Mouse (Mus musculus) neural tube, embryonic 11.5 days (tissue): Measurements from ENCODE around the gene Rnh1. TPM values are rescaled to one million over a fixed set of nuclear protein-coding genes. Genes with fewer than 3 reads are reported as not detected.

Experiments used
- ATAC-seq: fragments of 200-750 bp; cut with Nextera tagmentation; 2 replicates; pipeline ENCODE4 v1.8.0; 2017; ENCODE audit warnings: moderate number of reproducible peaks, mild to moderate bottlenecking, moderate TSS enrichment, moderate library complexity; ENCODE audit not compliant: insufficient read depth, low FRiP score, low TSS enrichment
- DNase-seq: peaks from one replicate; pipeline ENCODE4 v3.0.0-alpha.2; 2015; ENCODE audit warnings: low spot score
- H3K27ac ChIP-seq: fragments of 300-500 bp; sonication (generic); 2 replicates; pipeline ENCODE4 v1.5.1; 2014; ENCODE audit warnings: low read depth, mild to moderate bottlenecking, low read length
- H3K27me3 ChIP-seq: fragments of 300-500 bp; sonication (generic); 2 replicates; pipeline ENCODE4 v1.6.1; 2014; ENCODE audit warnings: mild to moderate bottlenecking, low read length, mixed read lengths; ENCODE audit not compliant: control insufficient read depth, insufficient read depth
- H3K36me3 ChIP-seq: fragments of 300-500 bp; sonication (generic); 2 replicates; pipeline ENCODE4 v1.6.1; 2014; ENCODE audit warnings: mild to moderate bottlenecking, low read length, moderate library complexity, mixed read lengths; ENCODE audit not compliant: control insufficient read depth, insufficient read depth
- H3K4me1 ChIP-seq: fragments of 300-500 bp; sonication (generic); 2 replicates; pipeline ENCODE4 v1.6.1; 2014; ENCODE audit warnings: low read length, mixed read lengths; ENCODE audit not compliant: control insufficient read depth, insufficient read depth
- H3K4me2 ChIP-seq: fragments of 300-500 bp; sonication (generic); 2 replicates; pipeline ENCODE4 v1.6.1; 2014; ENCODE audit warnings: low read depth, mild to moderate bottlenecking, moderate library complexity
- H3K4me3 ChIP-seq: fragments of 300-500 bp; sonication (generic); 2 replicates; pipeline ENCODE4 v1.5.1; 2014; ENCODE audit warnings: low read depth, low read length
- H3K9ac ChIP-seq: fragments of 300-500 bp; sonication (generic); 2 replicates; pipeline ENCODE4 v1.6.1; 2014; ENCODE audit warnings: mild to moderate bottlenecking, low read length
- H3K9me3 ChIP-seq: fragments of 300-500 bp; sonication (generic); 2 replicates; pipeline ENCODE4 v1.6.1; 2016; ENCODE audit warnings: low read length; ENCODE audit not compliant: control insufficient read depth
- WGBS: fragments of 180-500 bp; shearing (Covaris S2); extraction: QIAGEN DNeasy Blood & Tissue Kit; methylation state at CpG from one replicate; pipeline ENCODE4 v1.1.7; 2014; 5-methylcytosine and 5-hydroxymethylcytosine counted together
- polyA plus RNA-seq: library from polyadenylated mRNA; unstranded; fragments of >200 nt; fragmentation: Nextera tagmentation; extraction: Ambion mirVana; gene quantifications from 2 replicates; pipeline ENCODE4 v1.2.1, GENCODE M21; 2014

Rnh1 gene
- polyA plus RNA-seq, 1 experiment from 2014 or later = 69.7 TPM

DNA sequence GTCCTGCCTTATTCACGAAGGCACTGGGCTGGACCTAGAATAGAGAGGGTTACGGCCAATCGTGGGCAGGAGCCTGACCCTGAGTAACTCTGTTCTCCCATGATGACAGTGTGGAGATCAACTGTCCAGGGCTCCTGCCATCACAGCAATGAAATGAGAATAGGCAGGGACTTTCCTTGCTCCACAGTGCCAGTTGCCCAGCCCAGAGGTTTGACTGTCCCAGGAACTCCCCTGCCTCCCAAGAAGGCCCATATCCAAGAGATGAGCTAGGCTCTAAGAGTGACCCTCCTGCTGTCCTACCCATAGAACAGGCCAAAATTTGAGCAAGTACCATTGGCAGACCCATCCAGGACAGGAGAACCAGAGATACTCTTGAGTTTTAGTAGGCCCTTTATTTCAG lies 16.1 kb upstream of the Rnh1 start:
- H3K9ac ChIP-seq = no peak overlapping the region
- DNase-seq (no peak), ATAC-seq (no peak)
- H3K4me2 ChIP-seq = no peak overlapping the region
- H3K4me3 ChIP-seq = no peak overlapping the region
- H3K27me3 ChIP-seq = no peaks in the 10 kb centered on the region
- peaks cover 8% of the 10 kb centered on the region for H3K4me1 ChIP-seq
- H3K36me3 ChIP-seq = peaks cover 5% of the 10 kb centered on the region
- H3K9me3 ChIP-seq = no peaks in the 10 kb centered on the region
- 97% methylated on average over 3 of the region's 3 CpGs for WGBS
- H3K27ac ChIP-seq = no peak overlapping the region

DNA sequence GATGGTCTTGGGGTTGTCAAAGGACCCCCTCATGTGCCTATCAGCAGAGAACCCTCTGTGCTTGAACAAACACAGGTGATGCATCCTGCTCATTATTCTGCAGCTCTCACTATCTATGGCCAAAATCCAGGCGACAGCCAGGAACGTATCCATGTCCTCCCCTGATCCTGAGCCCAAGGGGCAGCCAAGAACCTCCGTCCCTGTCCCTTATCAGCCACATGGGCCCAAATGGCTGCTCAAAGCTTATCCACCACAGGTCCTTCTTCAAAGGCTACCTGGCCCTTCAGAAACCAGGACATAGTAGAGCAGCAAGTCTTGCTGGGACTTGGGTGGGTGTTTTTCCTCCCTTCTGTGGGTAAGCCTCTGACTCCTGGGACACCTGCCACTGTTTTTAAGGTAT lies 15.5 kb upstream of the Rnh1 start:
- Histone ChIP-seq H3K27ac (no peak overlapping the region), H3K27me3 (no peaks in the 10 kb centered on the region), H3K4me2 (no peak overlapping the region), H3K9me3 (no peaks in the 10 kb centered on the region), H3K4me1 (peaks cover 8% of the 10 kb centered on the region), H3K4me3 (no peak overlapping the region), H3K36me3 (peaks cover 5% of the 10 kb centered on the region), H3K9ac (no peak overlapping the region)
- DNase-seq (no peak), ATAC-seq (no peak)
- WGBS = 82% methylated on average over 3 of the region's 3 CpGs

DNA sequence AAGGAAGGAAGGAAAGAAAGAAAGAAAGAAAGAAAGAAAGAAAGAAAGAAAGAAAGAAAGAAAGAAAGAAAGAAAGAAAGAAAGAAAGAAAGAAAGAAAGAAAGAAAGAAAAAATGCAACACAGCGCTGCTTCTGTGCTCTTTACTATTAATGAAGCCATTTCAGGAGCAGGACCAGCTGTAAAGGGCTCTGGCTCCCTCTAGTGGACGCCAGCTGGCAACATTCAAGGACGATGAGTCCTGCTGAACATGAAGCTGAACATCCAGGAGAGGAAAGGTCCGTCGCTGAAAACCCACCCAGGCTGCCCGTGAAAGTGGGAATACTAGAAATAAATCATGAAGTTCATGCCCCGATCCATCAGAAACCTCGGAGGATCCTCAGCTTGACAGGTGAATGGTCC lies 3.5 kb upstream of the Rnh1 start:
- 3% methylated on average over 8 of the region's 8 CpGs for WGBS
- DNase-seq = peak; percentile 86

GRCm38 (mm10) chr7:141175068-141175467 lies 2.4 kb upstream of the Rnh1 start:
- Histone ChIP-seq H3K27me3 (no peaks in the 10 kb centered on the region), H3K9me3 (no peaks in the 10 kb centered on the region), H3K4me1 (peaks cover 6% of the 10 kb centered on the region), H3K36me3 (no peaks in the 10 kb centered on the region), H3K27ac (no peak overlapping the region), H3K9ac (no peak overlapping the region), H3K4me3 (no peak overlapping the region), H3K4me2 (no peak overlapping the region)
- ATAC-seq = no peak
- peak; percentile 3 for DNase-seq
- 84% methylated on average over 4 of the region's 4 CpGs for WGBS

More for the DNA sequence above, 3.5 kb upstream of the Rnh1 start:
- H3K4me1 ChIP-seq = peaks cover 6% of the 10 kb centered on the region
- no peaks in the 10 kb centered on the region for H3K27me3 ChIP-seq
- no peaks in the 10 kb centered on the region for H3K36me3 ChIP-seq
- H3K27ac ChIP-seq = no peak overlapping the region
- no peak overlapping the region for H3K4me3 ChIP-seq
- H3K9me3 ChIP-seq = no peaks in the 10 kb centered on the region
- ATAC-seq = no peak
- H3K9ac ChIP-seq = no peak overlapping the region
- no peak overlapping the region for H3K4me2 ChIP-seq

GRCm38 (mm10) chr7:141173323-141173850 lies 730 bp upstream of the Rnh1 start:
- Histone ChIP-seq H3K4me1 (peaks cover 9% of the 10 kb centered on the region), H3K36me3 (no peaks in the 10 kb centered on the region), H3K27ac (no peak overlapping the region), H3K27me3 (no peaks in the 10 kb centered on the region), H3K9ac (peak overlapping the region; percentile 47), H3K4me2 (peak overlapping the region; percentile 60), H3K4me3 (0 out of 2 replicates have a peak overlapping the region, but pooled peaks have one; percentile 36), H3K9me3 (no peaks in the 10 kb centered on the region)
- 87% methylated on average over 5 of the region's 5 CpGs for WGBS
- DNase-seq (peak; percentile 3), ATAC-seq (no peak)

- no peak for ATAC-seq
- Histone ChIP-seq H3K27me3 (no peaks in the 10 kb centered on the region), H3K4me1 (peaks cover 17% of the 10 kb centered on the region)
These were observed 2.8 kb downstream of the Rnh1 start for GRCm38 (mm10) chr7:141169866-141170265.

DNA sequence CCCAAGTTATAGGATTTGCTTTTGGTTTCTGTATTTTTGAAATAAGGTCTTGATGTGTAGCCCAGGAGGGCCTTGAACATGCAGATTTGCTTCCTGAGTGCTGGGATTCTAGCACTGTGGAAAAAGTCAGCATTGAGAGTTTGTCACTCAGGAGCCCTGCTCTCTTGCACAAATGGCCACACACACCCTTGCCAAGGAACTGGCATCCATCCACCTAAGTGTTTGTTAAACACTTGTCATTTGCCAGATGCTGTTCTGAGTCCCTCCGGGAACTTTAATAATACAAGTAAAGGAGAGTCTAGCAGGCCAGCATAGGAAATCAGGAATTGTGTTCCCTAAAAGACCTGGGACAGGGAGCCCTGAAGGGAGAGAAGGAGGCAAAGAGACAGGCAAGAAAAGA lies 3.4 kb downstream of the Rnh1 start:
- DNase-seq (no peak), ATAC-seq (no peak)
- Histone ChIP-seq H3K4me2 (no peak overlapping the region), H3K9ac (no peak overlapping the region), H3K36me3 (no peaks in the 10 kb centered on the region), H3K27me3 (no peaks in the 10 kb centered on the region), H3K4me3 (no peak overlapping the region), H3K27ac (no peak overlapping the region), H3K4me1 (peaks cover 17% of the 10 kb centered on the region), H3K9me3 (no peaks in the 10 kb centered on the region)
- 81% methylated on average over 1 of the region's 1 CpGs for WGBS

More at GRCm38 (mm10) chr7:141169866-141170265, 2.8 kb downstream of the Rnh1 start:
- Histone ChIP-seq H3K27ac (no peak overlapping the region), H3K9me3 (no peaks in the 10 kb centered on the region), H3K9ac (no peak overlapping the region), H3K4me2 (no peak overlapping the region), H3K36me3 (no peaks in the 10 kb centered on the region), H3K4me3 (no peak overlapping the region)
- DNase-seq = no peak

DNA sequence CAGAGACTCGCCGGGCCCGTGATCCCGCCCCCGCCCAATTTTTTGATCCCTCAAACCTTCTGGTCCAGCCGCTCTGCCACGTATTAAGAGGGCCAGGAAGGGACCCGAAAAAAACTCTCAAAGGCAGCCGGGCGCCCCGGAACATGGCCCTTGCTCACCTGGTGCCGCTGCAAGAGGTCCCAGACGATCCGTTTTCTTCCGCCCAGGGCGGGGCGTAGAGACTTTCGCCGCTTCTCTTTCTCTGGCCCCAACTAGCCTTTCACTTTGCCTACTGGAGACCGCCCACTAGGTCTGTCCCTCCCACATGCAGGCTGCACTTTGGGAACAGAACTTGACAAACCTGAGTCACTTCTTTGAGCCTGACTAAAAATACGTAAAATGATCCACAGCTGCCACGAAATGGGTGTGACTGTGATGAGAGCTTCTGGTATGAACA lies 4.1 kb downstream of the Rnh1 start:
- no peak overlapping the region for H3K27ac ChIP-seq
- no peaks in the 10 kb centered on the region for H3K27me3 ChIP-seq
- H3K9me3 ChIP-seq = no peaks in the 10 kb centered on the region
- H3K4me1 ChIP-seq = peaks cover 17% of the 10 kb centered on the region
- ATAC-seq = no peak
- H3K4me2 ChIP-seq = peak overlapping the region; percentile 47
- H3K9ac ChIP-seq = peak overlapping the region; percentile 59
- peak overlapping the region; percentile 26 for H3K4me3 ChIP-seq
- no peaks in the 10 kb centered on the region for H3K36me3 ChIP-seq
- WGBS = 7% methylated on average over 22 of the region's 22 CpGs
- DNase-seq = peak; percentile 24

DNA sequence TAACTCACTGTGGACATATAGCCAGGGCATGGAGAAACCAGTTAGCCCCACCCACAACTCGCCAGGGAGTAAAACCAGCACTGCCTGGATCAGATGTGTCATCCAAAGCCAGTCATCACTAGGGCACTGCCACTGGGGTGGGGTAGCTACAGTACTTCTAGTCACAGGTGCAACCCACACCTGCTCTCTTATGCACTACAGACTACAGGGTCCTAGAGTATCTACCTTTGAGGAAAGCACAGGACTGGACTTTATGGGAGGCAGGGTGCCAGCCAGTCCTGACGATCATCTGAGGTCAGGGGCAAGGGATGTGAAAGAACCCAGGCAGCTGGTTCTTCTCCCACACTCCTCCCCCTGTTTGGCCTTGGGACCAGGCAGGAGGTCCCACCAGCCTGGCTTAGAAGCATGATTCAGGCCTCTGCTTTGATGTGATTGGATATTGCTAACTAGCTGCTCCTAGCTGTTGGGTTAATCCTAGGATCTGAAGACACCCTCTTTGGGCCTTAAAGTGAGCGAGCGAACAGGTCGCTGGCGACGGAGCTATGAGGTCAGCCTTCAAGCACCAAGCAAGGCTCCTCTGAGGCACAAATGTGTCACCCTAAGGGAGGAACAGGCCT lies 4.6 kb downstream of the Rnh1 start:
- H3K4me1 ChIP-seq = peaks cover 14% of the 10 kb centered on the region
- DNase-seq (no peak), ATAC-seq (no peak)
- no peaks in the 10 kb centered on the region for H3K9me3 ChIP-seq
- peak overlapping the region; percentile 26 for H3K4me3 ChIP-seq
- H3K36me3 ChIP-seq = no peaks in the 10 kb centered on the region; the same call in 1 of the 2 replicates
- H3K9ac ChIP-seq = peak overlapping the region; percentile 59
- 23% methylated on average over 7 of the region's 7 CpGs for WGBS
- H3K27me3 ChIP-seq = no peaks in the 10 kb centered on the region
- H3K27ac ChIP-seq = no peak overlapping the region
- peak overlapping the region; percentile 47 for H3K4me2 ChIP-seq
